Mouse (Mus musculus) embryonic fibroblast, embryonic 13.5 days (primary cell): ENCODE measurements around the gene Etl4. TPM values are rescaled to one million over a fixed set of nuclear protein-coding genes. Genes with fewer than 3 reads are reported as not detected.

ENCODE experiments used
- H3K27ac ChIP-seq: 2 replicates; pipeline ENCODE4 v1.5.1; 2012; ENCODE audit warnings: low read length, control low read depth, inconsistent platforms; ENCODE audit not compliant: insufficient read depth
- H3K4me1 ChIP-seq: 2 replicates; pipeline ENCODE4 v1.6.1; 2011; ENCODE audit warnings: low read length; ENCODE audit not compliant: control insufficient read depth, insufficient read depth
- H3K4me3 ChIP-seq: 2 replicates; pipeline ENCODE4 v1.5.1; 2011; ENCODE audit warnings: mild to moderate bottlenecking, control low read depth, low read length; ENCODE audit not compliant: insufficient read depth
- CTCF ChIP-seq: IDR thresholded peaks from 2 replicates; pipeline ENCODE4 v1.5.1; 2011; ENCODE audit warnings: mild to moderate bottlenecking, control low read depth, low read length, moderate library complexity, borderline replicate concordance; ENCODE audit not compliant: insufficient read depth
- POLR2A ChIP-seq: IDR thresholded peaks from 2 replicates; pipeline ENCODE4 v1.6.1; 2011; ENCODE audit warnings: low read depth, mild to moderate bottlenecking, control low read depth, low read length, moderate library complexity
- polyA plus RNA-seq: library from polyadenylated mRNA; stranded (reverse); fragments of >200 nt; gene quantifications from 2 replicates; pipeline ENCODE4 v1.2.4, GENCODE M21; 2011; ENCODE audit warnings: low read depth; ENCODE audit not compliant: missing spikeins, insufficient read length

Gene Etl4
- polyA plus RNA-seq, 1 experiment: 44.0 TPM

GRCm38 (mm10) chr2:20705110-20705509 lies 795.5 kb downstream of the Etl4 start:
- H3K27ac ChIP-seq: no peak overlapping the region
- no peak overlapping the region for H3K4me3 ChIP-seq
- no peak for TF ChIP-seq CTCF
- no peak for TF ChIP-seq POLR2A
- H3K4me1 ChIP-seq: no peaks in the 10 kb centered on the region

GRCm38 (mm10) chr2:20710589-20710988 lies 801.0 kb downstream of the Etl4 start:
- Histone ChIP-seq H3K4me3 (no peak overlapping the region), H3K4me1 (peaks cover 4% of the 10 kb centered on the region; the same call in 1 of the 2 replicates), H3K27ac (no peak overlapping the region)
- TF ChIP-seq POLR2A: no peak
- TF ChIP-seq CTCF: no peak

- Histone ChIP-seq H3K4me1 (peaks cover 4% of the 10 kb centered on the region; the same call in 1 of the 2 replicates), H3K4me3 (no peak overlapping the region), H3K27ac (no peak overlapping the region)
- no peak for TF ChIP-seq CTCF
- TF ChIP-seq POLR2A: no peak
These were observed 801.4 kb downstream of the Etl4 start for GRCm38 (mm10) chr2:20711024-20711423.

- H3K4me3 ChIP-seq: no peak overlapping the region
- H3K27ac ChIP-seq: no peak overlapping the region
- TF ChIP-seq CTCF: no peak
- no peak for TF ChIP-seq POLR2A
- H3K4me1 ChIP-seq: peaks cover 6% of the 10 kb centered on the region; the same call in 1 of the 2 replicates
These were observed 809.5 kb downstream of the Etl4 start for GRCm38 (mm10) chr2:20719105-20719504.

GRCm38 (mm10) chr2:20721098-20721497 lies 811.5 kb downstream of the Etl4 start:
- no peak overlapping the region for H3K4me3 ChIP-seq
- TF ChIP-seq POLR2A (no peak), CTCF (no peak)
- no peak overlapping the region for H3K27ac ChIP-seq
- peaks cover 6% of the 10 kb centered on the region; the same call in 1 of the 2 replicates for H3K4me1 ChIP-seq

- TF ChIP-seq POLR2A: no peak
- no peak for TF ChIP-seq CTCF
- Histone ChIP-seq H3K4me3 (peak overlapping the region; percentile 51), H3K4me1 (peaks cover 6% of the 10 kb centered on the region; the same call in 1 of the 2 replicates), H3K27ac (peak overlapping the region; percentile 92)
These were observed 812.8 kb downstream of the Etl4 start for GRCm38 (mm10) chr2:20722165-20722991.

- no peak overlapping the region for H3K27ac ChIP-seq
- no peak overlapping the region for H3K4me3 ChIP-seq
- TF ChIP-seq CTCF (no peak), POLR2A (no peak)
- H3K4me1 ChIP-seq: peaks cover 6% of the 10 kb centered on the region
These were observed 814.6 kb downstream of the Etl4 start for GRCm38 (mm10) chr2:20723990-20724745.

- H3K4me3 ChIP-seq: no peak overlapping the region
- H3K4me1 ChIP-seq: peaks cover 3% of the 10 kb centered on the region
- no peak overlapping the region for H3K27ac ChIP-seq
- TF ChIP-seq CTCF (no peak), POLR2A (no peak)
These were observed 817.4 kb downstream of the Etl4 start for GRCm38 (mm10) chr2:20726974-20727373.

- TF ChIP-seq CTCF (no peak), POLR2A (no peak)
- H3K4me3 ChIP-seq: no peak overlapping the region
- H3K4me1 ChIP-seq: no peaks in the 10 kb centered on the region; the same call in 1 of the 2 replicates
- peak overlapping the region; percentile 65 for H3K27ac ChIP-seq
These were observed 818.3 kb downstream of the Etl4 start for GRCm38 (mm10) chr2:20727752-20728438.

- H3K4me3 ChIP-seq: no peak overlapping the region
- peaks cover 7% of the 10 kb centered on the region; the same call in 1 of the 2 replicates for H3K4me1 ChIP-seq
- TF ChIP-seq CTCF: no peak
- no peak for TF ChIP-seq POLR2A
- H3K27ac ChIP-seq: no peak overlapping the region
These were observed 825.9 kb downstream of the Etl4 start for GRCm38 (mm10) chr2:20735444-20735843.
